Mouse (Mus musculus) embryonic facial prominence, embryonic 10.5 days (tissue): ENCODE data around the gene Pfdn5. TPM values are rescaled to one million over a fixed set of nuclear protein-coding genes. Genes with fewer than 3 reads are reported as not detected.

Experiments used
- DNase-seq: peaks from one replicate; pipeline ENCODE4 v3.0.0-alpha.2; 2017; ENCODE audit warnings: low spot score
- H3K27ac ChIP-seq: fragments of 300-500 bp; sonication (generic); replicated peaks from 2 replicates; pipeline ENCODE4 v1.5.1; 2016; ENCODE audit warnings: mild to moderate bottlenecking
- H3K27me3 ChIP-seq: fragments of 300-500 bp; sonication (generic); replicated peaks from 2 replicates; pipeline ENCODE4 v1.6.1; 2016; ENCODE audit warnings: low read depth, mild to moderate bottlenecking; ENCODE audit not compliant: poor library complexity, severe bottlenecking
- H3K36me3 ChIP-seq: fragments of 300-500 bp; sonication (generic); replicated peaks from 2 replicates; pipeline ENCODE4 v1.6.1; 2016; ENCODE audit warnings: mild to moderate bottlenecking, moderate library complexity
- H3K4me1 ChIP-seq: fragments of 300-500 bp; sonication (generic); 2 replicates; pipeline ENCODE4 v1.6.1; 2016
- H3K4me3 ChIP-seq: fragments of 300-500 bp; sonication (generic); 2 replicates; pipeline ENCODE4 v1.5.1; 2016; ENCODE audit warnings: mild to moderate bottlenecking, moderate library complexity
- H3K9me3 ChIP-seq: fragments of 300-500 bp; sonication (generic); 2 replicates; pipeline ENCODE4 v1.6.1; 2016; ENCODE audit warnings: mild to moderate bottlenecking
- WGBS: fragments of 180-500 bp; shearing (Covaris S2); methylation state at CpG from one replicate; pipeline ENCODE4 v1.1.7; 2016; 5-methylcytosine and 5-hydroxymethylcytosine counted together
- polyA plus RNA-seq: library from polyadenylated mRNA; unstranded; fragments of >200 nt; fragmentation: Nextera tagmentation; extraction: Ambion mirVana; gene quantifications from 2 replicates; pipeline ENCODE4 v1.2.1, GENCODE M21; 2016

Gene Pfdn5
- 353 and 356 TPM in 2 replicates for polyA plus RNA-seq

GRCm38 (mm10) chr15:102326022-102326576 lies at the start of gene Pfdn5:
Pfdn5 (plus strand) TSS chr15:102326116.
- WGBS: 1% methylated on average over 40 of the region's 40 CpGs
- Histone ChIP-seq H3K9me3 (no peaks in the 10 kb centered on the region), H3K4me1 (peaks cover 14% of the 10 kb centered on the region), H3K36me3 (peaks cover 71% of the 10 kb centered on the region), H3K4me3 (peak within 1 kb of the TSS; percentile 74), H3K27ac (peak within 1 kb of the TSS; percentile 92), H3K27me3 (no peaks in the 10 kb centered on the region)
- peak; percentile 88 for DNase-seq

GRCm38 (mm10) chr15:102278726-102279091 lies 47.2 kb upstream of the Pfdn5 start:
- Histone ChIP-seq H3K4me3 (peak overlapping the region; percentile 95), H3K27ac (peak overlapping the region; percentile 93), H3K36me3 (peaks cover 31% of the 10 kb centered on the region), H3K4me1 (peaks cover 21% of the 10 kb centered on the region), H3K27me3 (no peaks in the 10 kb centered on the region), H3K9me3 (no peaks in the 10 kb centered on the region)
- DNase-seq: no peak
- WGBS: 35% methylated on average over 7 of the region's 7 CpGs

GRCm38 (mm10) chr15:102279092-102279782 lies 46.7 kb upstream of the Pfdn5 start, which contains the start of gene Mfsd5:
Mfsd5 (plus strand) TSS chr15:102279454.
- H3K4me3 ChIP-seq: peak within 1 kb of the TSS; percentile 95
- no peaks in the 10 kb centered on the region for H3K9me3 ChIP-seq
- H3K27ac ChIP-seq: peak within 1 kb of the TSS; percentile 93
- peaks cover 31% of the 10 kb centered on the region for H3K36me3 ChIP-seq
- WGBS: under 1% methylated on average over 65 of the region's 65 CpGs
- H3K27me3 ChIP-seq: no peaks in the 10 kb centered on the region
- peak; percentile 95 for DNase-seq
- H3K4me1 ChIP-seq: peaks cover 21% of the 10 kb centered on the region

GRCm38 (mm10) chr15:102279783-102280520 lies 46.0 kb upstream of the Pfdn5 start:
- Histone ChIP-seq H3K4me1 (peaks cover 24% of the 10 kb centered on the region), H3K36me3 (peaks cover 31% of the 10 kb centered on the region), H3K27me3 (no peaks in the 10 kb centered on the region), H3K4me3 (peak overlapping the region; percentile 95), H3K27ac (peak overlapping the region; percentile 93), H3K9me3 (no peaks in the 10 kb centered on the region)
- peak; percentile 25 for DNase-seq
- 29% methylated on average over 13 of the region's 13 CpGs for WGBS

- no peak for DNase-seq
- H3K27me3 ChIP-seq: no peaks in the 10 kb centered on the region
- peaks cover 31% of the 10 kb centered on the region for H3K36me3 ChIP-seq
- H3K27ac ChIP-seq: peak overlapping the region; percentile 93; the same call in 1 of the 2 replicates
- peak overlapping the region; percentile 95 for H3K4me3 ChIP-seq
- no peaks in the 10 kb centered on the region for H3K9me3 ChIP-seq
- peaks cover 24% of the 10 kb centered on the region for H3K4me1 ChIP-seq
- 95% methylated on average over 19 of the region's 19 CpGs for WGBS
Measured at GRCm38 (mm10) chr15:102280623-102281022, 45.3 kb upstream of the Pfdn5 start.

GRCm38 (mm10) chr15:102282463-102283292 lies 43.2 kb upstream of the Pfdn5 start:
- 86% methylated on average over 8 of the region's 8 CpGs for WGBS

GRCm38 (mm10) chr15:102283648-102284047 lies 42.3 kb upstream of the Pfdn5 start:
- no peaks in the 10 kb centered on the region for H3K9me3 ChIP-seq
- peaks cover 21% of the 10 kb centered on the region for H3K4me1 ChIP-seq
- 75% methylated on average over 3 of the region's 3 CpGs for WGBS
- H3K4me3 ChIP-seq: no peak overlapping the region
- H3K27me3 ChIP-seq: no peaks in the 10 kb centered on the region
- H3K27ac ChIP-seq: no peak overlapping the region
- no peak for DNase-seq
- H3K36me3 ChIP-seq: peaks cover 31% of the 10 kb centered on the region

More at GRCm38 (mm10) chr15:102282463-102283292, 43.2 kb upstream of the Pfdn5 start:
- DNase-seq: no peak
- no peaks in the 10 kb centered on the region for H3K27me3 ChIP-seq
- no peak overlapping the region for H3K4me3 ChIP-seq
- H3K27ac ChIP-seq: no peak overlapping the region
- H3K36me3 ChIP-seq: peaks cover 31% of the 10 kb centered on the region
- no peaks in the 10 kb centered on the region for H3K9me3 ChIP-seq
- peaks cover 24% of the 10 kb centered on the region for H3K4me1 ChIP-seq

GRCm38 (mm10) chr15:102287395-102287794 lies 38.5 kb upstream of the Pfdn5 start:
- H3K4me1 ChIP-seq: 0 out of 2 replicates have a peak, but pooled peaks cover 3% of the 10 kb centered on the region
- DNase-seq: no peak
- peaks cover 7% of the 10 kb centered on the region for H3K36me3 ChIP-seq
- no peak overlapping the region for H3K4me3 ChIP-seq
- H3K27ac ChIP-seq: no peak overlapping the region
- H3K9me3 ChIP-seq: no peaks in the 10 kb centered on the region
- H3K27me3 ChIP-seq: no peaks in the 10 kb centered on the region

GRCm38 (mm10) chr15:102295633-102296367 lies 30.1 kb upstream of the Pfdn5 start, which contains the start of gene Espl1:
Espl1 (plus strand) TSS chr15:102296266.
- WGBS: 8% methylated on average over 25 of the region's 25 CpGs
- Histone ChIP-seq H3K4me3 (peak within 1 kb of the TSS; percentile 89), H3K4me1 (peaks cover 20% of the 10 kb centered on the region), H3K27me3 (no peaks in the 10 kb centered on the region), H3K9me3 (no peaks in the 10 kb centered on the region), H3K27ac (peak within 1 kb of the TSS; percentile 83), H3K36me3 (peaks cover 30% of the 10 kb centered on the region)
- DNase-seq: peak; percentile 97

GRCm38 (mm10) chr15:102296368-102297006 lies 29.4 kb upstream of the Pfdn5 start:
- WGBS: 5% methylated on average over 24 of the region's 24 CpGs
- Histone ChIP-seq H3K4me1 (peaks cover 20% of the 10 kb centered on the region), H3K27me3 (no peaks in the 10 kb centered on the region), H3K4me3 (peak overlapping the region; percentile 89), H3K36me3 (peaks cover 37% of the 10 kb centered on the region), H3K27ac (peak overlapping the region; percentile 82), H3K9me3 (no peaks in the 10 kb centered on the region)
- DNase-seq: no peak

- H3K4me1 ChIP-seq: 0 out of 2 replicates have a peak, but pooled peaks cover 6% of the 10 kb centered on the region
- no peak overlapping the region for H3K4me3 ChIP-seq
- 89% methylated on average over 6 of the region's 6 CpGs for WGBS
- no peaks in the 10 kb centered on the region for H3K9me3 ChIP-seq
- no peak overlapping the region for H3K27ac ChIP-seq
- peaks cover 95% of the 10 kb centered on the region for H3K36me3 ChIP-seq
- H3K27me3 ChIP-seq: no peaks in the 10 kb centered on the region
- DNase-seq: no peak
Measured at GRCm38 (mm10) chr15:102302542-102302941, 23.4 kb upstream of the Pfdn5 start.
